Mouse (Mus musculus) frontal cortex, postnatal 14 days (tissue): ENCODE results near the gene Rnf126.

Source experiments
- DNase-seq, 2 experiments: peaks; one replicate each; pipeline ENCODE4 v3.0.0; 2022; ENCODE audit warnings: low spot score in 2 of 2

Gene Rnf126

DNA sequence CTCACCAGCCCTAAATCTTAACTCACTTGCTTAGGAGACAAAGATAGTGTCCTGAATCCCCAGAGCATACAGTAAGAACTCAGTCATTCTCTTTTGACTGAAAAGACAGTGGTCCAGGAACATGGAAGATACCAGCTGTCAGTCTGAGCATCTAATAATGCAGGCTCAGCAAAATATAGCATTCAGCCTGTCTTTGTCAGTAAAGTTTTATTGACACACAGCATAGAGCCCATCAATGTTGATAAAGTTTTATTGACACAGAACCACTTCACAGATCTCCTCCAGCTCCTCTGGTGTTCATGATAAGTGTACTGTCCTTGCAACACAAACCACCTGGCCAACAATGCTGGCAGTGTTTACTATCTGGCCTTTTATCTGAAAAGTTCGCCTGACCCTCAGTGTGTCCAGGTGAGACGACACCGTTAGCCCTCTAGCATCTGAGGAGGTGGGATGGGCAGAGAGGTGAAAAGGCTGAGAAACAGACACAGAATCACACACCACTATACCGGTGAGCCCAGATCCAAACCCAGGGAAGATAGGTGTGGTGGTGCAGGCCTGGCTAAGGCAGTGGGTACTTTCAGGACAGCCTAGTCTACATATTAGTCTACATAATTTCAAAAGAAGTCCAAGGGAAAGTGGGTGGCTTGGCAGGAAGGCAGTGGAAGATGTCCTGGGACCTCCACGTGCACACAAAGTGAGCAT lies 25.7 kb upstream of the Rnf126 start:
- no peak for DNase-seq

DNA sequence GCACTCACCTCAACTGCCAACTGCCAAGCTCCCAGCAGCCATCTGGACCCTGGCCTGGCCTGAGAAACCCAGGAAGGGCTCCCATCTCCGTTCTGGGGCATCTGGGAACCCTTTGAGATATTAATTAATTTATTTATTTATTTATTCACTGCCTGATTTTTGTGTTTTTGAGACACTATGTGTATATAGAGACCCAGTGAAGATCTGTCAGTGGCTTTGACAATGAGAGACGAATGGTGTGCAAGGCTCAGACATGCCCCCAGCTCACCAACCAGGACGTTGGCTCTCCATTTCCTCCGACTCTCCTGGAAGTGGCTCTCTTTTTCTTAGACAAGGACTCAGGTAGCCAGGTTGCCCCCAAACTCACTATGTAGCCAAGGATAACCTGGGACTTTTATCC lies 24.1 kb upstream of the Rnf126 start, which contains the start of gene Prss57:
Gene Prss57 (minus strand): TSS at position 101 of the 400 bp plus-strand sequence.
- no peak for DNase-seq

DNA sequence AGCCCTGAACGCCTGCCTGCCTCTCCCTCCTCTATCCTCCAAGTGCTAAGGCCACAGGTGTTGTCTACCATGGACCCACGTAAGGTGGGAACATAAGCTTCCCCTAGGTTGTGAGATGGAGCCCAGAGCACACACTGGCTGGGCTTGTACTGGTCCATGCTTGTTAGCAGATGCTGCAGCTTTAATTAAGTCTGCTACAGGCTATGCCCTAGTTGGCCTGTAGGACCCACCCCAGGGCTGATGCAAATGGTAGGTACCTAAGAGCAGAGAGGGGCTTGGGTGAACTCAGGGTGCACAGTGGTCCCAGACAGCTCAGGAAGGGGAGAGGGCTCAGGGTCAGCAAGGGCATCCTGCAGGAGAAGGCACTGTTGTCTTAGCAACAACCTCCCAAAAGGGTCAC lies 22.8 kb upstream of the Rnf126 start:
- DNase-seq = no peak

DNA sequence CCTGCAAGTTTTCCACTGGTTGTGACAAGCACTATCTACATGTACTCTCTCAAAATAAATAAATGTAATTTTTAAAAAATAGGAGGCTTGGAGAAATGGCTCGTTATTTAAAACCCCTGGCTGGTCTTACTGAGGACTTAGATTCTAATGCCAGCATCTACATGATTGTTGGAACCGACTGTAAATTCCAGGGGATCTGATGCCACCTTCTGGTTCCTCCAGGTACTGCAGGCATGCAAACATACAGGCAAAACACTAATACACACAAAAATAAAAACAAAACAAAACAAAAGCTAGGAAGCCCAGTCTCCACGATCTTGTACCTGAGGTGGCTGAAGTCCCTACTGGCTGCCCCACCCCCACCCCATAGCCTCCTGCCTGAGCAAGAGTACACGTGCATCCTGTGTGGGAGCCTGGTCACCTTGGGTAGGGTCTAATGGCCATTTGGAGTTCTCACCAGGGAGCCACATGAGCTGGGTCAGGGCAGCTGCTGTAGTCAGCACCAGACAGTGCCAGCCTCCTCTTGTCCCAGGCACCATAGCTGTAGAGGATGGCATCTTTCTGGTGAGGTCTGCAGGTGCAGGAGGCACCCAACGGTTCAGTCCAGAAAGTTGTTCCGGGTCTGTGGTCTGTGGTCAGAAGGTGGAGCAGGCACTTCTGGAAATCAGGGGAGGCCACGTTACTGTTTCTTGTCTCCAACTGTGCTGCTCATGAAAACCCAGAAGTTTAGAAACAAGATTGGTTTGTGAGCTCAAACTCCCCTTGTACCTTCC lies 21.8 kb upstream of the Rnf126 start:
- DNase-seq = peak in 1 of 2 experiments; percentile 74

DNA sequence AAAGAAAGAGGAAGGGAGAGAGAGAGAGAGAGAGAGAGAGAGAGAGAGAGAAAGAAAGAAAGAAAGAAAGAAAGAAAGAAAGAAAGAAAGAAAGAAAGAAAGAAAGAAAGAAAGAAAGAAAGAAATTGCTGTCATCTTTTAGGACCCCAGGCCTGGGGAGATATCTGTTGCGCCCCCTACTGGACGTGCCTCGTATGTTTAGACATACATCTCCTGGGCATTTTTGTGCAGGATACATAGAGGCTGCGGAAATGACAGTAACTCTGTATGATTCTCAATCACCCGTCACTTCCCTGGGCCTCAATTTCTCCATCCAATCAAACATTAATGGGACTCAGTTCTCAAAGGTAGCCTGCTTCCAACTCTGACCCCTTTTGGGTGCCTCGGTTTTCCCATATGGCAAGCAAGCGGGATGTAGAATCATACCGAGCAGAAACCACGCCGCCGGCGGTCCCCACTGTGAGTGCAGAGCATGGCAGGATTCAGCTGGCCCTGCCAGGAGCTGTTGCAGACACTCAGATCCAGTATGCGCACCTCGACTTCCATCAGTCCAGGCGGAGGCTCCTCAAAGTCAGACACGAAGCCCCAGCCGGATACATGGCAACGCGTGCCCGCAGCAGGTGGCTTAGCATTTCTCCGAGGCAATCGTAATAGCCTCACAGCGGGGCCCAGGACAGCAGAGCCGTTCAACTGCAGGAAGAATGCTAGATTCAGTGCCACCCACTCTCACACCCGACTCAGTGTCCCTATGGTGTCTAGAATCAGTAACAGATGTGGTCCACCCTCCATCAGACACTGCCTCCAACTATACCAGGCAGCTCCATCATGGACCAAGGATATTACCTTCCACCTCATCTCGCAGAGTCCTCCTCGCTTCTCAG lies 17.4 kb upstream of the Rnf126 start:
- no peak for DNase-seq

DNA sequence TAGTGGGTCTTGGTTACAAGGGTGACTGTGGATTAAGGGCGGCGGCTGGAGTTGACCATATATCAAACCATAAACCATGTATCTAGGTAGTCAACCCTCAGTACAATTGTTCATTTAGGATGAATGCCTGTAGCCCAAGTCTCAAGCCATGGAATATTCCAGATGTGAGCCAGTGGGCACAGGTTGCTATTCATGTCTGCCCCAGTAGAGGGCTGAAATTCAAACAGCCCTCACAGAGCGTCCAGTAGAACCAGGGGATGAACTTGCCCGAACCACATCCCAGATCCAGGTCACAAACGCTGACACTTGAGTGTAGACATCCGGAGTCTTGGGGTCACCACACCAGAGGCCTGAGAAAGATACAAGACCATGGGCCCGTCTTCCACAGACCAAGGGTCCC lies 16.3 kb upstream of the Rnf126 start:
- DNase-seq = no peak

DNA sequence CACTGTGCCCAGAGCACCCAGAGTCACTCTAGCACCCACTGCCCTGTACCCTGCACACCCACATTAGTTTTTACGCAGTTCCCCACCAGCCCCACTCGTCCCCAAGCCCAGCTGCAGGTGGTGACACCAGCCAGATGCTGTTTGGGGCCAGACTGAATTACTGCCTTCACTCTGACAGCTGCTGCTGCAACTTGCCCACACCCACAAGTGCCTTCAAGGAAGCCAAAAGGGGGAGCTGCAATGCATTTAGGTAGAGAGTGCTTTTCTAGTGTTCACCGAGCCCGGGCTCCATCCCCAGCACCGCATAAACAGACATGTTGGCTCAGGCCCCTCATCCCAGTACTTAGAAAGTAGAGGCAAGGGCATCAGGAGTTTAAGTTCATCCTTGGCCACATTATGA lies 15.2 kb upstream of the Rnf126 start:
- DNase-seq = no peak

DNA sequence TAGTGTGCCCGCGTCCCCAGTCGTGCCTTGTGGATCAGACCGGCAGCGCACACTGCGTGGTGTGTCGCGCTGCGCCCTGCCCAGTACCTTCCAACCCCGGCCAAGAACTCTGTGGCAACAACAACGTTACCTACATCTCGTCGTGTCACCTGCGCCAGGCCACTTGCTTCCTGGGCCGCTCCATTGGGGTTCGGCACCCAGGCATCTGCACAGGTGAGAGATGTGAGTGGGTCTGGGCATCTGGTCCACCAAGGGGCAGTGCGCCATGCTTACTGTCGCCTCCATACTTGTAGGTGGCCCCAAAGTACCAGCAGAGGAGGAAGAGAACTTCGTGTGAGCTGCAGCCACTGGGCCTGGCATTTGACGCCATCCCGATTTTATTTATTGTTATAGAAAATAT lies 14.4 kb upstream of the Rnf126 start:
- DNase-seq = no peak

DNA sequence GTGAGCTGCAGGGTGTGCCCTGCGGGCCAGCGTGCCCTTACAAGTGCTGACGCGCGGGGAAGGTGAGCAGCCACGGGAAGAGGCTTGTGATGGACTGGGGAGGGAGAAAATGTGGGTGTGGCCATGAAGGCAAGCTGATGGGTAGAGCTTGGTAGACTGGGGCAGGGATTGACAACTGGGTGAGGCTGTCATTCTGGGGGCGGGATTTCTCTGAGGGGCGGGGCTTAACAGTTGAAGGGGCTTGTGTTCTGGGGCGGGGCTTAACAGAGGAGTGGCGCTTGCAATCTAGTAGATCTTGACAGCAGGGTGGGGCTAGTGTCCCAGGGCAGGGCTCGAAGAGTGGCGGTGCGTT lies 13.9 kb upstream of the Rnf126 start:
- DNase-seq = no peak

DNA sequence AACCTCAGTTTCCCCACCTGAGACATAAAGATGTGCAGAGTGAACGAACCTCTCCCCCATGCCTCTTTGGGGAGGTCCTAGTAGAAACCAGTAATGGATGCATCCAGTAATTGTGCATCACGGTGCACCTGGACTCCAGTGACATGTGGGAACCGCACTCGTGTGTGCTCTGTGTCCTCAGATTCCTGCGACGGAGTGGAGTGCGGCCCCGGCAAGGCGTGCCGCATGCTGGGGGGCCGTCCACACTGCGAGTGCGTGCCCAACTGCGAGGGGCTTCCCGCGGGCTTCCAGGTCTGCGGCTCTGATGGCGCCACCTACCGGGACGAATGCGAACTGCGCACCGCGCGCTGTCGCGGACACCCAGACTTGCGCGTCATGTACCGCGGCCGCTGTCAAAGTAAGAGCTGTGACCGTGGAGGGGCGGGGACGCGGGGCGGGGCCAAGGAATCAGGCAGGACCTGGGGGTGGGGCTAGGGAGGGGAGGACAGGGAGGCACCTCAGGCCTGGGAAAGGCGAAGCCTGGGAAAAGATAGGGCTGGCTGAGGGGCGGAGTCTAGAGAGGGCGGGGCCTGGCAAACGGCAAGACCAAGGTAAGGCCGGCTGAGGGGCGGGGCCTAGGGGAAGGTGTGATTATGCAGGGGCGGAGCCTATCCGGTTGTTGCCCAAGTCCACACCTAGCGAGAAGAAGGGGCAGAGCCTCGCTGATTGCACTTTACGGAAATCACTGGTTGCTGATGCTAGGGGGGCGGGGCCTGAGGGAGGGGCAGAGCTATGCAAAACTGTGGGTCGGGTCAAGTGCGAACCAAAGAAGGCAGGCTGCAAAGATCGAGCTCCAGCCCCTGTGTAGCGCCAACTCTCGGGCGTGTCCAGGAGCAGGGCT lies 13.3 kb upstream of the Rnf126 start:
- peak; percentile 92 to 95 for DNase-seq

DNA sequence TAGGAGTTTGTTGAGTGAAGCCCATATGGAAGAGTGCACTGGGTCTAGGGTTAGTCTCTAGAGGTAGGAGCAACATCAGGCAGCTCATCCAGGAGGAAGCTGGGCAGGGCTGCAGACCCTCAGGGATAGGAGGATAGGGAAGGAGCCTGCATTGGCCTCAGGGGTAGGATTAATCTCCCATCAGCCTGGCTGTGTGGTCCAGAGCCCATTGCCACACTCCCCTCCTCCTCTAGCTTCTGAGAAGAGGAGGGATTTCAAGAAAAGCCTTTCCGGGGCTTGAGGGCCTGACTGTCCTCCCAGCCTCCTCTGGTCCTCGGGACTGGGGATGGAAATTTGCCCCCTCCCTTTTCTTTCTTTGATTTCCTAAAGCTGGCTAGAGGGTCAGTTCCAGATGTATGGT lies 12.4 kb upstream of the Rnf126 start:
- no peak for DNase-seq

DNA sequence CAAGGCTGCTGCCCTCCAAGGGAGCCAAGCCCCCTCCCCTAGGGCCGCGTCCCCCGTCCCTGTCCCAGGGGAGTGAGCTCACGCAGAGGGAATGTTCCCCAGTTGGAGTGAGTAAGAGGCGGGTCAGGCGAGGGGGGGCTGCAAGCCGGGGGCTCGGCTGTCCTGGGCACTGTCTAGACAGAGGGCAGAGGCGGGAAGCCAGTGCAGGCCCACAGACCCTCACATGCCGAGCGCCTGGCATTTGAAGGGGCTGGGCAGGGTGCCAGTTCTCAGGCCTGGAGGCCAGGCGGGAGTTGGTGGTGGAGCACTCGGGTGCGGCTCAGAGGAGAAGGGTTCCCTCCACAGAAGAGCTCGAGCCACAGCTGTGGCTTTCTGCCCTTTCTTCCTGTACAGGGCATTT lies 11.3 kb upstream of the Rnf126 start:
- no peak for DNase-seq

DNA sequence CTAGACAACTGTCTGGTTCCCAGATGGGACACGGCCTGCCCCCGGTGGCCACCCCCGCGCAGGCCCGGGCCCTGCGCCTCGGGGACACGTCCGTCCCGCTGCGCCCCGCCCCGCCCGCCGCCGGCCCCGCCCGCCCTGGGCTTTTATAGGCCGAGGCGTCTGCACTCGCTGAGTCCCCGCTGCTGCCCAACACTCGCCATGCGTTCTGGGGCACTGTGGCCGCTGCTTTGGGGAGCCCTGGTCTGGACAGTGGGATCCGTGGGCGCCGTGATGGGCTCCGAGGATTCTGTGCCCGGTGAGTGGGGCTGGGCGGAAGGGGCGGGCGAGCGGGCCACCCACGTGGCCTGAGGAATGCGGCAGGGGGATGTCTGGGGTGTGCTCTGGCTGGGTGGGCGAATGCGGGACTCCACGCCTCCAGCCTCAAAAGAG lies 10.4 kb upstream of the Rnf126 start, which contains the start of gene Fstl3:
Gene Fstl3 (plus strand): TSS at position 170 of the 429 bp plus-strand sequence.
- DNase-seq = no peak

DNA sequence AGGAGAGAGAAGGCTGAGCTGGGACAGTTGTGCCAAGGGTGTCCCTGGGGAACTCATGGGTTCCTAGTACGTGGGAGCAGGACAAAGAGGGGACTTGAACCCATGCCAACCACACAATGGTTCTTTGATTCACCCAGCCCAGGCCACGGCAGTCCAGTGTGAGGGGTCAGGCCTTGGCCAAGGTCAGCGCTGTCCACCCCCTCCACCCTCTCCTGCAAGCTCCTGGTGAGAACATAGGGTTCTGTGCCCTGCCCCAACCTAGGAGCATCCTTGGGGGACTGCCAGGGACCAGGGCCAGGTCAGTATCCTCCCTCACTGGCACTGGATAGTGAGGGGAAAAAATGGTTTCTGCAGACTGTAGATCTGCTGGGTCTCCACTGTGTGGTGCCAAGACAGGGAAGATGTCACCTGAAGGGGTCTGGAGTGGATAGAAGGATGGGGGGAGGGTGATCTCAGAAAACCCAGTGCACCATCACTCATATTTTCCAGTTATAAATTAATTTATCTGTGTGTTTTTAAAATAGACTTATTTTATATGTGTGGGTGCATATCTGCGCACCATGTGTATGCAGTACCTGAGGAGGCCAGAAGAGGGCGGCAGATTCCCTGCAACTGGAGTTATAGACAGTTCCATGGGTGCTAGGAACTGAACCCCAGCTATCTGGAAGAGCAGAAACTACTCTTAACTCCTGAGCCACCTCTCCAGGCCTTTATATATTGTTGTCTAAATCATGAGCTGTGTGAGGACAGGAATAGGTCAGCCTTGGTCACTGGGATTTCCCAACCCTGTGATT lies 7.9 kb upstream of the Rnf126 start:
- DNase-seq = no peak

DNA sequence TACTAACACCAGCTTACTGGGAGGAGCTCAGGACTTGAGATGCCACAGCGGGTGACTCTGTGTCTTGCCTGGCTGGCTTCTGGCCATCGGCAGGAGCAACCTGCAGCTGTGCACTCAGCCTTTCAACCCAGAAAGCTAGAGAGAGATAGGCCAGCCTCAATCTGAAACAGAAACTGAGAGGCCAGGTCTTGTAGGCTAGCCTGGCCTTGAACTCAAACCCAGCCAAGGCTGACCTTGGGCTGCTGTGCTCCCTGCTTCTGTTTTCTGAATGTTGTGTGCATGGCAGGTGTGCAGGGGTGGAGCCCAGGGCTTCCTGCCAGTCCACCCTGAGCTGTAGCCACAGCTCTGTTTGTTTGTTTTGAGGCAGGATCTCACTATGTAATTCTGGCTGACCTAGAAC lies 6.5 kb upstream of the Rnf126 start:
- no peak for DNase-seq

DNA sequence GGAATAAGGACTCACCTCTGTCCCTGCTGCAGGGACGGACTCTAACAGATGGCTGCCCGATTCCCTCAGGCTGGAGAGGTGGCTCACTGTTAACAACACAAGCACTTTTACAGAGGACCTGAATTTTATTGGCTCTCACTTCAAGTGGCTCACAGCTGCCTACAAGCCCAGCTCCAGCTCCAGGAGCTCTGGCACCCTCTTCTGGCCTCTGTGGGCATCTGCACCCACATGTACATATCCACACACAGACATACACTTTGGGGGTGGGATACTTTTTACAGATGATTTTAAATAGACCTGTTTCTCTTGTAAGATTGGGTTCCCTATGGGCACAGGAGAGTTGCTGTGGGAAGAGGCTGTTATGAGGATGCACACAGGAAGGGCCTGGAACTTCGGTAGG lies 5.6 kb upstream of the Rnf126 start:
- DNase-seq = no peak

DNA sequence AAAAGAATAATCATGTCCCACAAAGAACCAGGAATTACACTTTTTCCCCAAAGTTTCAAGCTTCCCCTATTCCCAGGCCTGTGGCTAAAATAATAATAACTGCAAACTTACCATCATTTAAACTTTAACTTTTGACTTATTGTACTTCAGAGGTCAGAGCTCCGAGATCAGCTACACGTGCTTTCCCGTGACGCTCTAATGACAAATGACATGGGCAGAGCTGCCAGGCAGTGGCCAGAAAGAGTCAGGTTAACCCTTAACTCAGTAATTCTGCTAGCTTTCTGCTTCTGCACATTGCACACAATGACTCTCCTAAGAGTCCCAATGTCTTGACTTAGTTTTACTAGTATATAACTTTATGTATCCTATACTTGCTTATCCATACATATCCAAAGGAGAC lies 2.6 kb upstream of the Rnf126 start:
- DNase-seq = no peak

DNA sequence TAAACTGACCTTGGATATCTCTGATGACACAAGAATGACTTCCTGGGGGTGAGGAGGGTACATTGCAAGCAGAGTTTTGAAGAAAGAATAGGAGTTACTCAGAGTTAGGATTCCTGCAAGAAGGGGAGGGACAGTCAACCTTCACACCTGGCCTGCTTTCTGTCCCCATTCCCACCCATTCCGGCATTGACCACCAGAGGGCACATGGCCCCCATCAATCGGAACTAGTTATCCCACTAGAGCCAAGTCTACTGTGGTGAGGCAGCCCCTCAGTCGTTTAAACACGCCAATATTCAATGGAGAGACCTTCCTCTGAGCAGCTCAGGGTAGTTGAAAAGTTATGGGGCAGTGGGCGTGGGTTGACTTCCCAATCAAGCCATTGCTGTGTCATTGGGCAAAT lies 1.6 kb upstream of the Rnf126 start:
- DNase-seq = peak in 1 of 2 experiments; percentile 76

DNA sequence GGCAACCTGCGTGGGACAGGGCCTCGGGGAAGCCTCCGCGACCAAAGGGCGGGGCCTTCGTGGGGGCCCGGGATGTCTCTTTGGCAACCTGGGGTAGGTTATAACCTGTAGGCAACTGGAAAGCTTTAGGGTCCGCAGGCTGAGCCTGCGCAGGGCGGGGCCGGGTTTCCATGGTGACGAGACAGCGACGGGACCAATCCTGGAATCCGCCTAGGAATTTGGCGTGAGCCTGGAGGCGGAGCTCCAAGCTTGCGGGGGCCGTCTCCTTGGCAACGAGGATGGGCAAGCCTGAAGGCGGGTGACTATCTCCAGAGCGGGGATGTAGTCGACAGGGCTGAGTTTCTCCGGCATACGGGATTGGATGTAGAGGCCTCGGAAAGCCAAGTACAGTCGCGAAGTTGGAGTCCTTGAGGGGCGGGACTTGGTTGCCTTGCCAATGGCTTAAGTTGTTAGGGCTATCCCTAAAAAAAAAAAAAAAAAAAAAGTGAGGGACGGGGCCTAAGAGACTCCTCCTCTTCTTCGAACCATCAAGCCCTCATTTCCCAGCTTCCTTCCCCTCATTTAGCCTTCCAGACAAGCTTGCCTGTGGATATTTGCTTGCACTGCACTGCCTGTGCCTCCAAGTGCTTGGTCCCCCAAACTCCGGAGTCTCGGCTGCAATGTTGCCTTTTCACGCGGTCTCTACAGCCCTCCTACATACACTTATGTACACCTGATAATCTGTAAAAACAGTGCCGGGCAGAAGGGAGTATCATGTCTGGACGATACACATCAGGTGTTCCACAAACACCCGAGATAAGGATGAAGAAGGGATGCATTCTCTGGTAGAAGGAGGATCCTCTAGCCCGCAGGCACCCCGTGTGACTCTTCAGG lies 856 bp upstream of the Rnf126 start:
- peak; percentile 94 to 95 for DNase-seq
